Mouse (Mus musculus): ENCODE results near the gene Olfr1423. TPM values are rescaled to one million over a fixed set of nuclear protein-coding genes. Genes with fewer than 3 reads are reported as not detected.

Olfr1423 gene
- polyA plus RNA-seq (2012; rRNA removed) = not detected in 2 replicates

DNA sequence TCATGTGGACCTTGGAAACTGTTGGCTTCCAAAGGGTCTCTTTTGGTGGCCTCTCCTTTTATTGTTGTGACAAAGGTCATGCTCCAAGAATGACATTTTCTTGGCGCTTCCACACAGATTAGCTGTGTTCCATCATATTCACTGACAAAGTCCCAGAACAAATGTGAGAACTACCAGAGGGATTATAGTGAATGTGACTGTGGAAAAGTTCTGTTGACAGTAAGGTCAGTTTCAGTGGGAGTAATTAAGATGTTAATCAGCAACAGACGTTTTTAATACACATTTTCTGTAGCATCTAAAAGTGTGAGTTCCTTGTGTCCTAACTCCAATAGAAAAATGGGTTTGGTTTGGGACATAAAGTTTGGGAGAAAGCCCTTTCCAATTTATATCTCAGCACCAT lies at the start of gene Olfr1423:
Gene Olfr1423 (minus strand): TSS at position 101 of the 400 bp plus-strand sequence.

DNA sequence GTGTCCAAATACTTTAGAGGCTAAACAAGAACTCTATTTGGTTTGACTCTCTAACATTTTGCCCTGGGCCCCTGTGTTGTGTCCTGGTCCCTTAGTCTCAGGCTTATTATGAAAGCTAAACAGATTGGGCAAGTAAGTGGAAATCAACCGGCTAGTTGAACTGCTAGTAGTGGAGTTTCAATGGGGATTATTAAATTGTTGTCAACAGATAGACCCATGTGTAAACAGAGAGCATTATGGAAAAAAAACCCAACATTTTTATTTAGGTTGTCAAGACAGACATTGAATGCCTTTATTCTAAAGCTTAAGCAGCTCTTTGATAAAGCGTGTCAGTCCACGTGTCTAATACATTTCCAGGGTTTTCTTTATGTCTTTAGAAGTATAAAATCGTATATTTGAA lies 36.5 kb upstream of the Olfr1423 start, which contains the start of gene Olfr1425:
Gene Olfr1425 (minus strand): TSS at position 101 of the 400 bp plus-strand sequence.

DNA sequence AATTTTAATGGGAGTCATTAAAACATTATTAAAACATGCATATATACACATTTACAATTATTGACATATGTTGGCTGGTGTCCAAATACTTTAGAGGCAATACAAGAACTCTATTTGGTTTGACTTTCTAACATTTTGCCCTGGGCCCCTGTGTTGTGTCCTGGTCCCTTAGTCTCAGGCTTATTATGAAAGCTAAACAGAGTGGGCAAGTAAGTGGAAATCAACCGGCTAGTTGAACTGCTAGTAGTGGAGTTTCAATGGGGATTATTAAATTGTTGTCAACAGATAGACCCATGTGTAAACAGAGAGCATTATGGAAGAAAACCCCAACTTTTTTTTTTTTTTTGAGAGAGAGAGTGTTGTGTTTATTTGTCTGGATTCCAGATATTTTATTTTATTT lies 21.5 kb upstream of the Olfr1423 start, which contains the start of gene Olfr1424:
Gene Olfr1424 (minus strand): TSS at position 101 of the 400 bp plus-strand sequence.

Other genes starting within 250 kb of the Olfr1423 start
- gene Stx3, start 221.9 kb downstream of the Olfr1423 start, polyA plus RNA-seq (2012; rRNA removed) = 6.7 and 8.5 TPM in 2 replicates
- gene Olfr1417, start 202.1 kb downstream of the Olfr1423 start, polyA plus RNA-seq (2012; rRNA removed) = not detected in 2 replicates
- not detected in 2 replicates for gene Olfr1418, start 180.3 kb downstream of the Olfr1423 start, polyA plus RNA-seq (2012; rRNA removed)
- gene Olfr1419, start 166.2 kb downstream of the Olfr1423 start, polyA plus RNA-seq (2012; rRNA removed) = not detected in 2 replicates
- gene Olfr1420, start 154.8 kb downstream of the Olfr1423 start, polyA plus RNA-seq (2012; rRNA removed) = not detected in 2 replicates
- 13.4 and 22.7 TPM in 2 replicates for gene Patl1, start 128.9 kb downstream of the Olfr1423 start, polyA plus RNA-seq (2012; rRNA removed)
- gene Osbp, start 75.4 kb downstream of the Olfr1423 start, polyA plus RNA-seq (2012; rRNA removed) = 13.5 and 13.6 TPM in 2 replicates
- not detected in 2 replicates for gene Olfr1424, start 21.4 kb upstream of the Olfr1423 start, polyA plus RNA-seq (2012; rRNA removed)
- gene Olfr1425, start 36.4 kb upstream of the Olfr1423 start, polyA plus RNA-seq (2012; rRNA removed) = not detected in 2 replicates
- not detected in 2 replicates for gene Olfr1426, start 50.7 kb upstream of the Olfr1423 start, polyA plus RNA-seq (2012; rRNA removed)
- not detected in 2 replicates for gene Olfr1427, start 62.0 kb upstream of the Olfr1423 start, polyA plus RNA-seq (2012; rRNA removed)
- not detected in 2 replicates for gene Olfr1428, start 74.6 kb upstream of the Olfr1423 start, polyA plus RNA-seq (2012; rRNA removed)
- gene Olfr76, start 81.9 kb upstream of the Olfr1423 start, polyA plus RNA-seq (2012; rRNA removed) = not detected in 2 replicates
- gene Olfr1555-ps1, start 128.8 kb upstream of the Olfr1423 start, polyA plus RNA-seq (2012; rRNA removed) = not detected in 2 replicates
- not detected in 2 replicates for gene Olfr1431, start 159.3 kb upstream of the Olfr1423 start, polyA plus RNA-seq (2012; rRNA removed)
- not detected in 2 replicates for gene Olfr1432, start 191.3 kb upstream of the Olfr1423 start, polyA plus RNA-seq (2012; rRNA removed)
- not detected in 2 replicates for gene Olfr262, start 200.3 kb upstream of the Olfr1423 start, polyA plus RNA-seq (2012; rRNA removed)
- not detected in 2 replicates for gene Olfr235, start 219.7 kb upstream of the Olfr1423 start, polyA plus RNA-seq (2012; rRNA removed)
- not detected in 2 replicates for gene Olfr1434, start 238.5 kb upstream of the Olfr1423 start, polyA plus RNA-seq (2012; rRNA removed)